Mouse (Mus musculus): Measurements from ENCODE around the gene Slc47a1.
"Not testable (repeated sequence)": the region's sequence is repeated elsewhere in the genome, so short reads cannot be mapped to it uniquely, and the experiment has no call there.

Slc47a1 gene

GRCm38 (mm10) chr11:61320904-61321687, 57.0 kb downstream of the Slc47a1 start:
- in situ Hi-C loops (cut with MboI; ENCODE audit: low sequenced_read_pairs) = no loop called here

GRCm38 (mm10) chr11:61319923-61320567, 58.1 kb downstream of the Slc47a1 start:
- in situ Hi-C loops (cut with MboI; ENCODE audit: low sequenced_read_pairs) = no loop called here

- in situ Hi-C loops (cut with MboI; ENCODE audit: low sequenced_read_pairs) = no loop called here
Observed at GRCm38 (mm10) chr11:61319233-61319922, 58.8 kb downstream of the Slc47a1 start.

GRCm38 (mm10) chr11:61316864-61317263, 61.3 kb downstream of the Slc47a1 start:
- in situ Hi-C loops (cut with MboI; ENCODE audit: low sequenced_read_pairs) = no loop called here

- in situ Hi-C loops (cut with MboI; ENCODE audit: low sequenced_read_pairs) = no loop called here
Observed at GRCm38 (mm10) chr11:61310321-61310720, 67.8 kb downstream of the Slc47a1 start.

- in situ Hi-C loops (cut with MboI; ENCODE audit: low sequenced_read_pairs) = no loop called here
Observed at GRCm38 (mm10) chr11:61309831-61310230, 68.3 kb downstream of the Slc47a1 start.

- in situ Hi-C loops (cut with MboI; ENCODE audit: low sequenced_read_pairs) = no loop called here
Observed at GRCm38 (mm10) chr11:61307795-61308194, 70.3 kb downstream of the Slc47a1 start.

- in situ Hi-C loops (cut with MboI; ENCODE audit: low sequenced_read_pairs) = no loop called here
Observed at GRCm38 (mm10) chr11:61305377-61305776, 72.8 kb downstream of the Slc47a1 start.

GRCm38 (mm10) chr11:61304535-61304934, 73.6 kb downstream of the Slc47a1 start:
- in situ Hi-C loops (cut with MboI; ENCODE audit: low sequenced_read_pairs) = not testable (repeated sequence)

GRCm38 (mm10) chr11:61300716-61301392, 77.3 kb downstream of the Slc47a1 start:
- in situ Hi-C loops (cut with MboI; ENCODE audit: low sequenced_read_pairs) = no loop called here

- in situ Hi-C loops (cut with MboI; ENCODE audit: low sequenced_read_pairs) = no loop called here
Observed at GRCm38 (mm10) chr11:61300205-61300604, 77.9 kb downstream of the Slc47a1 start.

- in situ Hi-C loops (cut with MboI; ENCODE audit: low sequenced_read_pairs) = no loop called here
Observed at GRCm38 (mm10) chr11:61297901-61298300, 80.2 kb downstream of the Slc47a1 start.

- in situ Hi-C loops (cut with MboI; ENCODE audit: low sequenced_read_pairs) = no loop called here
Observed at GRCm38 (mm10) chr11:61297326-61297725, 80.8 kb downstream of the Slc47a1 start.

GRCm38 (mm10) chr11:61296556-61296955, 81.6 kb downstream of the Slc47a1 start:
- in situ Hi-C loops (cut with MboI; ENCODE audit: low sequenced_read_pairs) = no loop called here

GRCm38 (mm10) chr11:61295556-61295955, 82.6 kb downstream of the Slc47a1 start:
- in situ Hi-C loops (cut with MboI; ENCODE audit: low sequenced_read_pairs) = no loop called here

GRCm38 (mm10) chr11:61294431-61294830, 83.7 kb downstream of the Slc47a1 start:
- in situ Hi-C loops (cut with MboI; ENCODE audit: low sequenced_read_pairs) = no loop called here

All from CH12F3 (cell line).